Comparison of ENCODE assay signal across 9 mouse cellular contexts in the genomic region with DNA sequence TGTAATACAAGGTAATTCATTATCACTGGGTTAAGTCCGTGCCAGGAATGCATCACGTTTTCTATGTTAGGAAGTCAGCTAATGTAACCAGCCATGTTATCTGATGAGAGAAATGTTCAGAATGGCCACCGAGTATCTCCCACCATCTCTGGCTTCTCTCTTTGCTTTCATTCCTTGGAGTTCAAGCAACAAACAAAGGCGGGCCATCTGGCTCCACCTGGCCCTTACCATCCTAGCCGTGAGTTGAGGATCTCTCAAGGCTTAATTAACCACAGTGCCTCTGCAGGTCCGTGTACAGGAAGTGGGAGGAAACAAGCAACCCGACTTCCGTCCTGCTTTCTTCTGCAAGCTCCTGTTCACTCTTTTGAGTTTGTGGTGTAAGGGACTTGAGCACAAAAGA. TPM values are rescaled to one million over a fixed set of nuclear protein-coding genes. Genes with fewer than 3 reads are reported as not detected.
DNase-seq lines count a peak whose midpoint lies in the region; ATAC-seq and TF ChIP-seq lines count a peak whose summit lies in the region.
"Had no signal": no experiment of that assay in that cellular context is flagged by ENCODE, and none has a peak within 500 bp of the region (broad histone marks: within the 10 kb centered on the region; RNA-seq: fewer than 3 reads in every experiment).

No protein-coding gene starts in this region.

- H3K9ac ChIP-seq in intestine, embryonic 16.5 days (ENCODE audit: low read depth, low read length): no peak overlapping the region; the same call in 1 of the 2 replicates

- TF ChIP-seq POLR2A in lung, adult 2 months (IDR thresholded peaks at IDR 0.05; ENCODE audit: borderline replicate concordance, extremely low read depth, low read depth, low read length): no peak
- no peak for TF ChIP-seq POLR2A in thymus, adult 2 months (IDR thresholded peaks at IDR 0.05; ENCODE audit: control insufficient read depth, extremely low read depth, insufficient read depth, low read length, poor library complexity)

- peak overlapping the region; percentile 33 for H3K27ac ChIP-seq in brown adipose tissue, adult 24 weeks (replicated peaks; ENCODE audit: low read depth, low read length)
- peak overlapping the region; percentile 66 for H3K27ac ChIP-seq in intestine, embryonic 16.5 days (ENCODE audit: low read length)
- H3K27ac ChIP-seq in thymus, adult 2 months (ENCODE audit: control insufficient read depth, insufficient read depth, low read length): peak overlapping the region; percentile 91
- no peak overlapping the region for H3K27ac ChIP-seq in midbrain, embryonic 10.5 days (replicated peaks)

- no peaks in the 10 kb centered on the region for H3K27me3 ChIP-seq in intestine, embryonic 16.5 days (replicated peaks; ENCODE audit: control insufficient read depth, insufficient read depth, low read length)
- no peaks in the 10 kb centered on the region for H3K27me3 ChIP-seq in thymus, adult 2 months (ENCODE audit: control insufficient read depth, insufficient read depth, low read length)
- peaks cover 8% of the 10 kb centered on the region; the same call in 1 of the 2 replicates for H3K27me3 ChIP-seq in midbrain, embryonic 10.5 days (ENCODE audit: low read depth, poor library complexity, severe bottlenecking)

- peak overlapping the region; percentile 32; the same call in 1 of the 2 replicates for H3K4me2 ChIP-seq in intestine, embryonic 16.5 days (ENCODE audit: low read depth, low read length)

- H3K9me3 ChIP-seq in intestine, embryonic 16.5 days (ENCODE audit: control insufficient read depth, low read length): no peaks in the 10 kb centered on the region
- no peaks in the 10 kb centered on the region for H3K9me3 ChIP-seq in midbrain, embryonic 10.5 days (replicated peaks)

- DNase-seq in lung, adult 2 months: no peak
- DNase-seq in lung, postnatal 25 days (ENCODE audit: low spot score): no peak
- DNase-seq in thymus, adult 2 months: peak; percentile 56
- DNase-seq in midbrain, embryonic 10.5 days (ENCODE audit: low spot score): no peak
- no peak for DNase-seq in urinary bladder, postnatal 10 days (ENCODE audit: low spot score)
- no peak for DNase-seq in cerebellum, postnatal 14 days
- DNase-seq: right cerebral cortex, postnatal 4 days had no signal

- TF ChIP-seq CTCF in lung, adult 2 months (IDR thresholded peaks at IDR 0.05; ENCODE audit: insufficient read depth, low read length): no peak
- TF ChIP-seq CTCF in thymus, adult 2 months (IDR thresholded peaks at IDR 0.05; ENCODE audit: borderline replicate concordance, control insufficient read depth, extremely low read depth, insufficient read depth, low read length, poor library complexity): no peak

- 26% methylated on average over 8 of the region's 8 CpGs for WGBS in lung, adult 2 months
- 43% methylated on average over 8 of the region's 8 CpGs for WGBS in intestine, embryonic 16.5 days
- WGBS in thymus, adult 2 months: 5% methylated on average over 8 of the region's 8 CpGs
- WGBS in midbrain, embryonic 10.5 days: 71% methylated on average over 8 of the region's 8 CpGs

- peaks cover 8% of the 10 kb centered on the region; the same call in 1 of the 2 replicates for H3K4me1 ChIP-seq in lung, adult 2 months (ENCODE audit: control insufficient read depth, insufficient read depth, low read length)
- H3K4me1 ChIP-seq in brown adipose tissue, adult 24 weeks (ENCODE audit: control insufficient read depth, insufficient read depth, insufficient read length, low read length): peaks cover 2% of the 10 kb centered on the region
- H3K4me1 ChIP-seq in intestine, embryonic 16.5 days (ENCODE audit: control insufficient read depth, insufficient read depth, low read length): peaks cover 18% of the 10 kb centered on the region
- peaks cover 33% of the 10 kb centered on the region for H3K4me1 ChIP-seq in thymus, adult 2 months (replicated peaks; ENCODE audit: control insufficient read depth, insufficient read depth, low read length)
- peaks cover 31% of the 10 kb centered on the region for H3K4me1 ChIP-seq in midbrain, embryonic 10.5 days

- no peak for ATAC-seq in intestine, embryonic 16.5 days

- H3K36me3 ChIP-seq in intestine, embryonic 16.5 days (ENCODE audit: control insufficient read depth, insufficient read depth, low read length): no peaks in the 10 kb centered on the region
- H3K36me3 ChIP-seq in thymus, adult 2 months (ENCODE audit: control insufficient read depth, insufficient read depth, low read length): no peaks in the 10 kb centered on the region
- no peaks in the 10 kb centered on the region for H3K36me3 ChIP-seq in midbrain, embryonic 10.5 days

- peak overlapping the region; percentile 25 for H3K4me3 ChIP-seq in lung, adult 2 months (replicated peaks; ENCODE audit: extremely low read depth, low read depth, low read length)
- H3K4me3 ChIP-seq in brown adipose tissue, adult 24 weeks (ENCODE audit: insufficient read depth, low read depth, low read length): peak overlapping the region; percentile 9; the same call in 1 of the 2 replicates
- no peak overlapping the region for H3K4me3 ChIP-seq in intestine, embryonic 16.5 days (ENCODE audit: low read length)
- H3K4me3 ChIP-seq in thymus, adult 2 months (ENCODE audit: control insufficient read depth, insufficient read depth, low read length): peak overlapping the region; percentile 47
- H3K4me3 ChIP-seq in midbrain, embryonic 10.5 days: no peak overlapping the region

RNA-seq across cellular contexts. Expression of gene Parp16, which starts 21.8 kb away (rescaled TPM):
- 8.4 and 9.3 TPM in 2 replicates for polyA plus RNA-seq in lung, adult 2 months (2012; rRNA removed)
- polyA plus RNA-seq in brown adipose tissue, adult 24 weeks (2012; ENCODE audit: insufficient read depth, insufficient read length, missing spikeins): 11.9 and 16.2 TPM in 2 replicates
- 10.8 and 11.0 TPM in 2 replicates for polyA plus RNA-seq in intestine, embryonic 16.5 days (2015; fragmentation: Nextera tagmentation; extraction: Ambion mirVana)
- 9.3 and 17.1 TPM in 2 replicates for polyA plus RNA-seq in thymus, adult 2 months (2012; rRNA removed)
- 7.2 and 7.9 TPM in 2 replicates for polyA plus RNA-seq in midbrain, embryonic 10.5 days (2016; fragmentation: Nextera tagmentation; extraction: Ambion mirVana)

RNA-seq across cellular contexts. Expression of gene Cilp, which starts 48.0 kb away (rescaled TPM):
- polyA plus RNA-seq in lung, adult 2 months (2012; rRNA removed): 1.2 and 6.1 TPM in 2 replicates
- polyA plus RNA-seq in brown adipose tissue, adult 24 weeks (2012; ENCODE audit: insufficient read depth, insufficient read length, missing spikeins): 1.2 and 3.1 TPM in 2 replicates
- 1.7 and 2.0 TPM in 2 replicates for polyA plus RNA-seq in intestine, embryonic 16.5 days (2015; fragmentation: Nextera tagmentation; extraction: Ambion mirVana)
- 1.8 and 2.0 TPM in 2 replicates for polyA plus RNA-seq in thymus, adult 2 months (2012; rRNA removed)
- 0.04 and 0.17 TPM in 2 replicates for polyA plus RNA-seq in midbrain, embryonic 10.5 days (2016; fragmentation: Nextera tagmentation; extraction: Ambion mirVana)

Comparison
In these comparisons a context has a peak if more than half of its experiments do, and no peak if none do; other contexts are left out.
1. H3K4me3 ChIP-seq: peak in lung, adult 2 months (single experiment), brown adipose tissue, adult 24 weeks (single experiment) and thymus, adult 2 months (single experiment); none in intestine, embryonic 16.5 days (single experiment) and midbrain, embryonic 10.5 days (single experiment).